Mouse (Mus musculus): Measurements from ENCODE around the gene C2cd4c.
A peak's percentile ranks its signal among the peaks of the same experiment; 100 is the strongest.

Gene C2cd4c

GRCm38 (mm10) chr10:79612192-79613135, 1.4 kb downstream of the C2cd4c start:
- no peak for DNase-seq (ENCODE audit: low read depth in 2 of 2, low spot score in 2 of 2)

DNA sequence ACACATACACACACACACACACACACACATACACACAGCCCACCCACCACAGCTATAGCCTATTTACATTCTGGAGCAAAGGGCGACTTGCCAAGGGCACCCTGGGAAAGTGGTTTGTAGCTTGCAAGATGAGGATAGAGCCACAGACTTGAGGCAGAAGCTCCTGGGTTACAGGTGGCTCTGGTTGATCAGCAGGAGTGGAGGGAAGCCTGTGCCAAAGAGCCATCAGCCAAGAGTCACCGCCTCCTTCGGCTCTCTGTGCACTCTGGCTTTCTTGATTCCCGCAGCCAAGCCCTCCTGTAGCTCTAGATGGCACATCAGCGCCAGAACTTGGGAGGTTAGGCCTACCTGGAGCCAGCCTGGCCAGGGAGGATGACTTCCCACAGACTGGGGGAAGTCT, 2.5 kb downstream of the C2cd4c start:
- no peak for DNase-seq (ENCODE audit: low read depth in 2 of 2, low spot score in 2 of 2)

DNA sequence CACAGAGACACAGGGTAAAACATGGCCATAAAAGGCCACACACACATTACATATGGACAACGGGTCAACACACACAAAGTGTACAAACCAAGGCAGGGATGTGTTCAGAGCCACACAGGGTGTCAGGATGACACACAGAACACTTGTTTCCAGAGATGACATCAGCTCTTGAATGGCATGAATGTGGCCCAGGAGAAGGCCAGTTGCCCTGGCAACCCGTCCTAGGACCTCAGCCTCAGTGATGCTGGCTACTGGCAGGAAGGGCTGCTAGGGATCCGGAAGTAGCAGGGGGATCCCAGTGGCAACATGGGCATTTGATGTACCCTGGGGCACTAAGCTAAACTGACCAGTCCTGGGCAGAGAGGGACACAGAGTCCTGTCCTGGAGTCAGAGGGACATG, 4.5 kb downstream of the C2cd4c start:
- DNase-seq (ENCODE audit: low read depth in 2 of 2, low spot score in 2 of 2), result no peak

GRCm38 (mm10) chr10:79607892-79608291, 5.9 kb downstream of the C2cd4c start:
- no peak for DNase-seq (ENCODE audit: low read depth in 2 of 2, low spot score in 2 of 2)

DNA sequence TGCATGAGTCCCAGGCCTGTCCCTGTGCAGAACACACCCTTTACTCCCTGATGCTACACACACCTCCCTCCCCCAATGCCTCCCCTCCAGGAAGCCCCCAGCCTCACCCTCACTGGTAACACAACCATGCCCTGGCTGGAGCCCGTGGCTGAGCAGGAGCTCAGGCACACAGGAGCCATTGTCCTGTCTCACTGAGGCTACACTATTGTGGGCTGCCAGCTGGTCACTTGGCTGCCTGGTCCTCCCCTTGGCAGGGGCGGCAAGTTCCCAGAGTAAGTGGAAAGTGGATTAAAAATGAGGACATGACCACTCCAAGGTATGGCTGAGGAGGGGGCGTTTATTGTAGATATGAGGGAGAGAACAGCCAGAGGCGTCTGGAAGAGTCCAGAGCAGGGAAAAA, 7.3 kb downstream of the C2cd4c start:
- DNase-seq (ENCODE audit: low read depth in 2 of 2, low spot score in 2 of 2), result no peak

- DNase-seq (ENCODE audit: low read depth in 2 of 2, low spot score in 2 of 2), result no peak
Observed at GRCm38 (mm10) chr10:79597936-79598230, 15.9 kb downstream of the C2cd4c start.

GRCm38 (mm10) chr10:79597051-79597935, 16.5 kb downstream of the C2cd4c start:
- no peak for DNase-seq (ENCODE audit: low read depth in 2 of 2, low spot score in 2 of 2)

DNA sequence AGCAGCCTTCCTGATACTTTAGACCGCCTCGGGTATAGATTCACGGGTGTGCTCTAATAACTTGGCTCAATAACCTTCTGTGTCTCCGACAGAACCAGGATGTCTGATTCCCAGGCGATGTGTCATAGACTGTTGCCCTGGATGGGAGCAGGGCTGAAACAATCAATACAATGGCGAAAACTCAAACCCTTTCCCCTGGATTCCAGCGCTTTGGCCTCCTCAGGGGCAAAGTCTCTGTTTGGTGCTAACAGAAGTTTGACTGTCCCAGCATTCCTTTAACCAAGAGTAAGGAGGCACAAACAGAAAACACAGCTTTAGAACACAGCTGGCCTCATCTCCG, 18.3 kb downstream of the C2cd4c start:
- DNase-seq (ENCODE audit: low read depth in 2 of 2, low spot score in 2 of 2), result no peak

DNA sequence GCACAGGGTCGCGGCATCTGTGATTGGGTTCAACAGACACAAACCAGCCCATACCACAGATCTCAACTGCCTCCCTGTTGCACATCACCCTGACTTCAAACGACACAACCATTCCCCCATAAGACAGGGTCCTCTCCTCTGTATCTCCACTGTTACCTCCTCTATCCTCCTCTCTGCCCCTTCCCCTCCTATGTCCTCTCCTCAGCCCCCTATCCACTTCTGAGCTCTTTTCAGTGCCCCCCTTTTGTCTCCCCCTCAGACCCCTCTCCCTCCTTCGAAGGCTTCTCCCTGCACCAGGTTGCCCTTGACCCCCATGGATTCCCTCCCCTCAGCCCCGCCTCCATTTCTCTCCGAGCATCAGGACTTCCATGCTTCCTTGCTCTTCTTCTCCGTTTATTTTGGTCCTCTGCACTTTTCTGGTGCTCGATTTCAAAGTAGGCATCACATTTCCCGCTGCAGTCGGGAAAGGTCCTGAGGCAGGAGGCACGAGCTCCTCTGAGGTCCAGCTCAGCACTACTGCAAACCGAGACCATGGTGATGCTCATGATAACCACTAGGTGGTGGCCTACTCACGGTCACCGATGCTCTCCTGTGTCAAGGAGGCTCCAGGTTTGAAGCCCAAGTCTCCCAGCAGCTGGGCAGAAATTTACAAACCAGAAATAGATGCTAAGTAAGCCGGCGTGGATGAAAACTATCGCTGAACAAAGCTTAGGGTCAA, 18.8 kb downstream of the C2cd4c start:
- DNase-seq (ENCODE audit: low read depth in 2 of 2, low spot score in 2 of 2), result peak in 1 of 2 experiments; percentile 8

DNA sequence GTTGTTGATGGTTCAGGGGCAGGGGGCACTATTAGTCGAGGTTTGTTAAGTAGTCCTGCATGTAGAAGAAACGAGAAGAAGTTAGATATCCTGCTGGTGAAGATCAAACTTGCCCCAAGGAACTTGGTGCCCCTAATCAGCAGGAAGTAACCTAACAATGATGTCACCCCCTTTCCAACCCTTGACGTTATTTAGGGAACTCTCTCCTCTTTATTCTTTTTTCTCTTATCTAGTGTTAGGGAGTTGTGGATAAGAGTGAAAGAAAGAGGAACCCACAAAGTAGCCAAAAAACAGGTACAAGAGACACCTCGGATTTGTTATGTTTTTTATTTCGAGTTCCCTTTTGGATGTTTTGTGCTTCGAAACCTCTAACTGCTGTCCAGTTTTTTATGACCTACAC, 19.7 kb downstream of the C2cd4c start:
- DNase-seq (ENCODE audit: low read depth in 2 of 2, low spot score in 2 of 2), result no peak

DNA sequence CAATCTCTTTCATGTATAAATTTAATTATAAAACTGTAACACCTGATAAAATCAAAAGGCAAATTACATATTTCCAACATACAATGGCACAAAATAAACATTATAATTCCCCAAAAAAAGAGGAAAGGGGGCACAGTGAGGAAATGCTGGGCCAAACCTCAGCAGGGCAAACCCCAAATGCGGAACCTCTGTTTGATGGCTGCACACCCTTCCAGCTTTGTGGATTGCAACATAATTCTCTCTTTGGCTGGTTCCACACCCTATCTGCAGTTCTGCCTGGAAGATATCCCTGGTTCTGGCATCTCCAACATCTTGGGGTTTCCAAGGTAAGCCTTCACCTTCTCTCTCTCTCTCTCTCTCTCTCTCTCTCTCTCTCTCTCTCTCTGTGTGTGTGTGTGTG, 23.1 kb downstream of the C2cd4c start:
- no peak for DNase-seq (ENCODE audit: low read depth in 2 of 2, low spot score in 2 of 2)

- no peak for DNase-seq (ENCODE audit: low read depth in 2 of 2, low spot score in 2 of 2)
Observed at GRCm38 (mm10) chr10:79587752-79588126, 26.1 kb downstream of the C2cd4c start.

DNA sequence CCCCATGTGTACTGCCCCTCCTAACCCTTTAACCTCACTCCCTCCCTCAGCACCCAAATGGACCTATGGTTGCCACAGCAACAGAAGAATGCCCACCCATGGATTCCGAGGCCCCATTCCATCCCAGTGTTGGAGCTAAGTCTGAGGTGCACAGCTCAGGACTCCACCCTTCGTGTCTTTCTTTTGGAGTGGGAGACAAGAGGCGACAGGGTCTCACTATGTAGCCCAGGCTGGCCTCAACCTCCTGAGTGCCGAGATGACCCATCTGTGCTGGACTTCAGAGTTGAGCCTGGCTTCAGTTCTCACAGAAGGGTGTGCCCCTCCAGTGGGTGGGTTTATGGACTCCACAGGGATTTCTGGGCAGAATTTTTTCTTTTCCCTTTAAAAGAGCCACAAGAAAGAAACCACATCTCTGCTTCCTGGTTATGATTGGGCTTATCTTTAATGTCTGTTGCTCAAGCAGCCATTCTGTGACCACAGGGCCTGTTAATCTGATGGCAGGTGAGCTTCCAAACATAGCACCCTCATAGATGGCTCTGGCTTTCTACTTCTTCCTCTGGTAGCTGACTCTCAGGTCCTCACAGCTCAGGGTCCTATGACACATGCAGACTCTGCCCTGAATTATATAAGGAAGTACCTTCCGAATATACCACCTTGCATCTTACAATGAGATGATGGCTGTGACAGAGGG, 26.6 kb downstream of the C2cd4c start, which contains the start of gene Theg:
Gene Theg (minus strand): TSS at position 271 of the 691 bp plus-strand sequence.
- DNase-seq (ENCODE audit: low read depth in 2 of 2, low spot score in 2 of 2), result no peak

- DNase-seq (ENCODE audit: low read depth in 2 of 2, low spot score in 2 of 2), result no peak
Observed at GRCm38 (mm10) chr10:79586243-79586642, 27.6 kb downstream of the C2cd4c start.

DNA sequence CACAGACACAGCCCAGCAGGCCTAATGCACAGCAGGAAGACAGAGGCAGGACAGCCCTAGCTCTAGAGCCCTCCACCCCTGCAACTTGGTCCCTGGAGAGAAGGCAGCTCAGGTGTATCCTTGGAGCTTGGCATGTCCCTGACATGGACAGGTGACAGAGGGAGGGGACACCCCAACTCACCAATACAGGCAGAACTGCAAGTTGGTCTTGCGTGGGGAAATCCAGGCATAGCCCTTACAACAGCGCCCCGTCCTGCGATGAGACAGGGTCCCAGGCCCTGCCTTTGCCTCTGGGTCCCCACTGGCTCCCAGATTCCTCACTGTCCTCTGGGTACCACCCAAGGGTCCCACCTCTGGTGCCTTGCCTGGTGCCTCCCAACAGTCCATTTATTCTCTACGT, 28.1 kb downstream of the C2cd4c start:
- DNase-seq (ENCODE audit: low read depth in 2 of 2, low spot score in 2 of 2), result no peak

DNA sequence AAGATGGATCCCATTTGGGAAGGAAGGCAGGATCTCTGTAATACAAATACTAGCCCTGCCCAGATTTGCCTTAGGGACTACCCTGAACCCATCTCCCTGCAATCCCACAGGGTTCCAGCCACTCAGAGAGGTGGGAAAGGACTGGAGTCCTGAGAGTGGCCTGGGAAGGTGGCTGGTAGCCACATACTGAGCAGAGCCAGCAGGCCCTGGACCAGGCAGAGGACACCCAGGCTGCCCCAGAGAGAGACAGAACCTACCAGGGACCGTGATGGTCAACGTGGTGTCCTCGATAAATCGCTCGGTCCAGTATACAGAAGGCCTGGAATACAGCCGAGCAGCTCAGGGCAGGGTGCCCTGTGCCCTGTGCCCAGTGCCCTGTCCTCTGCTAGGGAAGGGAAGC, 28.7 kb downstream of the C2cd4c start:
- DNase-seq (ENCODE audit: low read depth in 2 of 2, low spot score in 2 of 2), result no peak

- no peak for DNase-seq (ENCODE audit: low read depth in 2 of 2, low spot score in 2 of 2)
Observed at GRCm38 (mm10) chr10:79584426-79584825, 29.4 kb downstream of the C2cd4c start.

- DNase-seq (ENCODE audit: low read depth in 2 of 2, low spot score in 2 of 2), result no peak
Observed at GRCm38 (mm10) chr10:79584021-79584420, 29.8 kb downstream of the C2cd4c start.

GRCm38 (mm10) chr10:79581501-79581900, 32.3 kb downstream of the C2cd4c start:
- no peak for DNase-seq (ENCODE audit: low read depth in 2 of 2, low spot score in 2 of 2)

GRCm38 (mm10) chr10:79580811-79581210, 33.0 kb downstream of the C2cd4c start:
- peak; percentile 6 to 27 for DNase-seq (ENCODE audit: low read depth in 2 of 2, low spot score in 2 of 2)

- DNase-seq (ENCODE audit: low read depth in 2 of 2, low spot score in 2 of 2), result no peak
Observed at GRCm38 (mm10) chr10:79580356-79580755, 33.5 kb downstream of the C2cd4c start.
